Mouse (Mus musculus): Measurements from ENCODE around the gene Gm28374. TPM values are rescaled to one million over a fixed set of nuclear protein-coding genes. Genes with fewer than 3 reads are reported as not detected.

Gene Gm28374
- total RNA-seq, 4 experiments from 2014 or later, result not detected

Small RNA genes lying within 50 kb of the gene (microRNA-seq; reads per million reads assigned to microRNA genes)
- not detected for gene Mir6988

Other genes starting within 250 kb of the Gm28374 start
- 1 to 10 TPM; 7.1 to 8.1 (median 7.5) TPM for gene Frmd8, start 207.0 kb downstream of the Gm28374 start, total RNA-seq (2022)
- 1 to 10 TPM; 2.4 to 3.8 (median 2.8) TPM for gene Slc25a45, start 204.4 kb downstream of the Gm28374 start, total RNA-seq (2022)
- gene Tigd3, start 188.1 kb downstream of the Gm28374 start, total RNA-seq (2022), result under 1 TPM; 0.23 to 0.50 (median 0.34) TPM
- 10 to 100 TPM; 71.9 to 95.2 (median 81.1) TPM for gene Dpf2, start 169.2 kb downstream of the Gm28374 start, total RNA-seq (2022)
- gene Cdc42ep2, start 157.4 kb downstream of the Gm28374 start, total RNA-seq (2022), result 1 to 10 TPM; 6.0 to 9.7 (median 8.9) TPM
- 10 to 100 TPM in 2 of 4 experiments, 1 to 10 TPM in 2; 7.8 to 13.5 (median 9.3) TPM for gene Pola2, start 118.1 kb downstream of the Gm28374 start, total RNA-seq (2022)
- gene Slc22a20, start 96.1 kb downstream of the Gm28374 start, total RNA-seq (2022), result not detected
- gene Capn1, start 66.4 kb downstream of the Gm28374 start, total RNA-seq (2022), result 10 to 100 TPM; 28.2 to 43.0 (median 35.8) TPM
- gene Syvn1, start 35.7 kb downstream of the Gm28374 start, total RNA-seq (2022), result 10 to 100 TPM; 18.9 to 21.7 (median 21.4) TPM
- gene Mrpl49, start 24.5 kb downstream of the Gm28374 start, total RNA-seq (2022), result 10 to 100 TPM; 33.7 to 44.8 (median 40.9) TPM
- gene Fau, start 24.4 kb downstream of the Gm28374 start, total RNA-seq (2022), result 100 to 1,000 TPM; 526 to 624 (median 583) TPM
- 10 to 100 TPM; 11.8 to 14.1 (median 13.0) TPM for gene Znhit2, start 21.1 kb downstream of the Gm28374 start, total RNA-seq (2022)
- 1 to 10 TPM; 3.1 to 3.9 (median 3.2) TPM for gene Tm7sf2, start 13.9 kb downstream of the Gm28374 start, total RNA-seq (2022)
- gene Vps51, start 5.0 kb downstream of the Gm28374 start, total RNA-seq (2022), result 10 to 100 TPM; 18.3 to 23.7 (median 21.1) TPM
- not detected for gene Tmem262, start 2.2 kb downstream of the Gm28374 start, total RNA-seq (2022)
- gene Zfpl1, start 2.7 kb upstream of the Gm28374 start, total RNA-seq (2022), result 10 to 100 TPM; 15.4 to 20.8 (median 17.4) TPM
- gene Cdca5, start 2.7 kb upstream of the Gm28374 start, total RNA-seq (2022), result under 1 TPM in 1 of 4 experiments, not detected in 3; 0.16 TPM
- gene AC131692.1, start 12.2 kb upstream of the Gm28374 start, total RNA-seq (2022), result not detected
- not detected for gene Naaladl1, start 23.5 kb upstream of the Gm28374 start, total RNA-seq (2022)
- 10 to 100 TPM in 1 of 4 experiments, 1 to 10 TPM in 3; 8.0 to 10.4 (median 9.0) TPM for gene Sac3d1, start 36.4 kb upstream of the Gm28374 start, total RNA-seq (2022)
- gene Snx15, start 46.0 kb upstream of the Gm28374 start, total RNA-seq (2022), result 10 to 100 TPM; 14.8 to 18.0 (median 15.6) TPM
- gene Batf2, start 58.7 kb upstream of the Gm28374 start, total RNA-seq (2022), result 1 to 10 TPM in 1 of 4 experiments, under 1 TPM in 3; 0.31 to 1.4 (median 0.43) TPM
- gene Arl2, start 59.3 kb upstream of the Gm28374 start, total RNA-seq (2022), result 10 to 100 TPM; 77.6 to 82.7 (median 79.4) TPM
- not detected for gene Majin, start 102.1 kb upstream of the Gm28374 start, total RNA-seq (2022)
- gene Gpha2, start 144.1 kb upstream of the Gm28374 start, total RNA-seq (2022), result not detected
- 10 to 100 TPM; 32.9 to 35.9 (median 34.4) TPM for gene Ppp2r5b, start 153.6 kb upstream of the Gm28374 start, total RNA-seq (2022)
- gene Atg2a, start 159.4 kb upstream of the Gm28374 start, total RNA-seq (2022), result 10 to 100 TPM; 22.3 to 28.0 (median 25.8) TPM
- 10 to 100 TPM; 88.7 to 99.1 (median 92.3) TPM for gene Ehd1, start 194.5 kb upstream of the Gm28374 start, total RNA-seq (2022)
- 10 to 100 TPM; 14.7 to 17.1 (median 15.4) TPM for gene Cdc42bpg, start 224.2 kb upstream of the Gm28374 start, total RNA-seq (2022)

All from heart, adult 8-10 months (tissue).